Mouse (Mus musculus): ENCODE data around the gene Cbr2.

DNA sequence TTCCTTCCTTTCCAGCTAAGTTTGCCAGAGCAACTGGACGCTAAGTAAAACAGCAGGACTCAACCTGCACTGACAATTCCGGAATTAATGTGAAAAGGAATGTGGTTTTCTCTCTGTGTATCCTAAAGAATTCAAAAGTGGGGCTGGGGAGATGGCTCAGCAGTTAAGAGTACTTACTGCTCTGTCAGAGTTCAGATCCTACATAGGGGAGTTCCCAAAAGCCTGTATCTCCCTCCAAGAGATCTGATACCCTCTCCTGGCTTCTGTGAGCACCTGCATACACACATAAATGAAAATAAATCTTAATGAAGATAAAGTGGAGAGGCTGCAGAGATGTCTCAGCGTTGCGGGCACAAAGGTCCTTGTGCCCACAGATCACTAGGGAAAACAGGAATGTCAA lies 19.7 kb upstream of the Cbr2 start:
- TF ChIP-seq GATA1 (IDR thresholded peaks at IDR 0.05; ENCODE audit: low read length) (no peak), TAL1 (IDR thresholded peaks at IDR 0.05; ENCODE audit: low read length) (no peak)

Measured in erythroblast, embryonic 14.5 days (primary cell).